Mouse (Mus musculus) midbrain, embryonic 11.5 days (tissue): ENCODE results near the gene Ncor2. TPM values are rescaled to one million over a fixed set of nuclear protein-coding genes. Genes with fewer than 3 reads are reported as not detected.

Experiments
- ATAC-seq: fragments of 200-750 bp; cut with Nextera tagmentation; 2 replicates; pipeline ENCODE4 v1.8.0; 2017; ENCODE audit warnings: moderate TSS enrichment, moderate library complexity; ENCODE audit not compliant: low FRiP score
- DNase-seq: peaks from one replicate; pipeline ENCODE4 v3.0.0; 2015; ENCODE audit warnings: low spot score; ENCODE audit errors: missing footprints
- H3K27ac ChIP-seq: fragments of 300-500 bp; sonication (generic); 2 replicates; pipeline ENCODE4 v1.5.1; 2014; ENCODE audit warnings: low read depth, low read length
- H3K27me3 ChIP-seq: fragments of 300-500 bp; sonication (generic); 2 replicates; pipeline ENCODE4 v1.6.1; 2014; ENCODE audit warnings: mild to moderate bottlenecking, low read length, moderate library complexity, mixed read lengths; ENCODE audit not compliant: control insufficient read depth, insufficient read depth
- H3K36me3 ChIP-seq: fragments of 300-500 bp; sonication (generic); 2 replicates; pipeline ENCODE4 v1.6.1; 2014; ENCODE audit warnings: mild to moderate bottlenecking, low read length, moderate library complexity, mixed read lengths; ENCODE audit not compliant: control insufficient read depth, insufficient read depth
- H3K4me1 ChIP-seq: fragments of 300-500 bp; sonication (generic); 2 replicates; pipeline ENCODE4 v1.6.1; 2014; ENCODE audit warnings: low read length; ENCODE audit not compliant: control insufficient read depth, insufficient read depth
- H3K4me2 ChIP-seq: fragments of 300-500 bp; sonication (generic); 2 replicates; pipeline ENCODE4 v1.6.1; 2014; ENCODE audit warnings: mild to moderate bottlenecking, moderate library complexity
- H3K4me3 ChIP-seq: fragments of 300-500 bp; sonication (generic); 2 replicates; pipeline ENCODE4 v1.5.1; 2014; ENCODE audit warnings: low read depth, low read length
- H3K9ac ChIP-seq: fragments of 300-500 bp; sonication (generic); 2 replicates; pipeline ENCODE4 v1.6.1; 2014; ENCODE audit warnings: low read length
- H3K9me3 ChIP-seq: fragments of 300-500 bp; sonication (generic); 2 replicates; pipeline ENCODE4 v1.6.1; 2016; ENCODE audit warnings: low read length; ENCODE audit not compliant: control insufficient read depth
- WGBS: fragments of 180-500 bp; shearing (Covaris S2); extraction: QIAGEN DNeasy Blood & Tissue Kit; methylation state at CpG from one replicate; pipeline ENCODE4 v1.1.7; 2014; 5-methylcytosine and 5-hydroxymethylcytosine counted together
- polyA plus RNA-seq: library from polyadenylated mRNA; unstranded; fragments of >200 nt; fragmentation: Nextera tagmentation; extraction: Ambion mirVana; gene quantifications from 2 replicates; pipeline ENCODE4 v1.2.1, GENCODE M21; 2014

The Ncor2 gene
- polyA plus RNA-seq, 1 experiment from 2014 or later = 13.4 TPM

DNA sequence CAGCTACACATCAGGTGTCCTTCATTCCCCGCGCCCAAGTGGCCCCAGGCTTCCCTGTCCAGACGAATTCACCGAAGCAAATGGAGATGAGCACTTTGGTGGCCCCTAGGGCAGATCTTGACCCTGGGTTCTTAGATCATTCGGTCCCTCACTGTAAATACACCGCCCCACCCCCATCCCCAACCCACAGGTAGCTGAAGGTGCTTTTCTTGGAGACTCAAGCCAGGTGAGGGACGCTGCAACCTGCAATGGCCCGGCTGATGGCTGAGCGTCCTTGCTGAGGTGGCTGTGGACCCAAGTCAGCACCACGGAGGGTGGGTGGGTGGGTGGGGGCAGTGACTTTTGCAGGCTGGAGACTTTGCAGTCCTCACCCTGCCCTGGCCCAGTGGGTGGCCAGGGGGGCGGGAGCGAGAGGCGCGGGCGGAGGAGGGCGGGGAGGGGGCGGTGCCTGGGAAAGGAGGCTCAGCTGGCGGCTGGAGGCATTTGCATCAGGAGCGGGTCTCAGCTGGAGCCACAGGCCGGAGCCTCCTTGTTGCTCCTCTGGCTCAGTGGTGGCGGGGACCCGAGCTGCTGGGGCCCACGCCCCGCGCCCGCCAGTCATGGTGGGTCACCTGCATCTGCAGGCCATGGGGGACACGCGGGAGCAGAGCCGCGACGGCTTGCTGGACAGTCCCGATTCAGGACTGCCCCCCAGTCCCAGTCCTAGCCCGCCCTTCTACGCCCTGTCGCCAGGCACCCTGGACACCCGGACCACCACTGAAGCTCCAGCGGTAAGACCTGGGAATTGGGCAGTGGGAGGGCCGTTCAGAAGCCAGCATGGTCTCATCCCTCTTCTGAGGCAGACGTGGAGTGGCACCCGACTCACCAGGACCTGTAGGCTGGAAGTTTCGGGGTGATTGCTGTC is 175.8 kb downstream of the Ncor2 start, which contains the start of gene Rflna:
Gene Rflna, plus strand, starts transcription at position 253 of the 904 bp plus-strand sequence.
- Histone ChIP-seq H3K36me3 (no peaks in the 10 kb centered on the region), H3K27me3 (peaks cover 11% of the 10 kb centered on the region), H3K4me1 (peaks cover 16% of the 10 kb centered on the region), H3K4me3 (peak within 1 kb of the TSS; percentile 29), H3K9ac (peak within 1 kb of the TSS; percentile 50), H3K9me3 (no peaks in the 10 kb centered on the region), H3K4me2 (peak within 1 kb of the TSS; percentile 57), H3K27ac (no peak within 1 kb of the TSS)
- ATAC-seq (peak; percentile 76), DNase-seq (peak; percentile 92)
- 2% methylated on average over 35 of the region's 41 CpGs for WGBS

DNA sequence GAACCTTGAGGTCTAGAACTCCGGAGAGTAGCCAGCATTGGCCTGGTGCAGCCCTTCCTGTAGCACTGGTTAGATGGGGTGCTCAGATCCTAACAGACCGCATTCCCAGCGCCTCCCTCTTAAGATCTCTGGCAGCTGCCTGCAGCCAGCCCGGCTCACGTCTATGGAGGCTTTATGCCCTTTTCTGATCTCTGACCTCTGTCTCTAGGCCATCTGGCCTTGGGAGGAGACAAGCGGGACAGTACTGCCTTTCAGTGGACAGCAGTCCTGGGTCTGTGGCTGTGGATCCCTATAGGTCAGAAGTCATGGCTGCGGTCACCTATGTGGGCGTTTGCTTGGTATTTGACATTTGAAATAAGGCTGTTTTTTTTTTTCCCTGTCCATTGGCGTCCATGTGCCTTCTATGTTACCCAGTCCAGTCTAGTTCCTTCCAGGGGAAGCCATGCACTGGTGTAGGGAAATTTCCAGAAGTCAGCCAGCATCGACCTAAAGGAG is 178.2 kb downstream of the Ncor2 start:
- Histone ChIP-seq H3K36me3 (no peaks in the 10 kb centered on the region), H3K4me2 (no peak overlapping the region), H3K9ac (no peak overlapping the region), H3K4me1 (peaks cover 16% of the 10 kb centered on the region), H3K4me3 (no peak overlapping the region), H3K27me3 (peaks cover 11% of the 10 kb centered on the region), H3K9me3 (no peaks in the 10 kb centered on the region), H3K27ac (no peak overlapping the region)
- DNase-seq = no peak
- WGBS = 60% methylated on average over 10 of the region's 10 CpGs
- no peak for ATAC-seq

DNA sequence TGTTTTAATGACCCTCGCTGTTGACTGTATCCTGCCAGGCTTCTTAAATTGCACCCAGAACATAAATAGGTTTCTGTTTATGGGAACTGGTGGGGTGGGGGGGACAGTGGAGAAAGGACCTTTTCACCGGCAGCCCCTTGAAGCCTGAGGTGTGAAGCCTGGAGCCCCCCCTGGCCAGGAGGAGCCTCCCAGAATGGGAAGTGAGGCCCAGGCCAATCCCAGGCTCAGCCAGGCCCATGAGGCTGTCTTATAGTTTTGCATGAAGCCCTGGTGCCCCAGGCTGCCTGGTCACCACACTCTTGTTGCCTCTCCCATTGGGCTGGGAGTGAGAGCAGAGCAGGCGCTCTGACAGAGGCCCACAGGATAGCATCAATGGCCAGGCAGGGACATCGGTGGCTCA is 181.1 kb downstream of the Ncor2 start:
- no peak overlapping the region for H3K4me2 ChIP-seq
- DNase-seq (no peak), ATAC-seq (no peak)
- H3K9me3 ChIP-seq = no peaks in the 10 kb centered on the region
- peaks cover 2% of the 10 kb centered on the region for H3K27me3 ChIP-seq
- H3K4me3 ChIP-seq = no peak overlapping the region
- WGBS = 91% methylated on average over 4 of the region's 4 CpGs
- H3K27ac ChIP-seq = no peak overlapping the region
- no peaks in the 10 kb centered on the region for H3K36me3 ChIP-seq
- no peak overlapping the region for H3K9ac ChIP-seq
- peaks cover 2% of the 10 kb centered on the region for H3K4me1 ChIP-seq

DNA sequence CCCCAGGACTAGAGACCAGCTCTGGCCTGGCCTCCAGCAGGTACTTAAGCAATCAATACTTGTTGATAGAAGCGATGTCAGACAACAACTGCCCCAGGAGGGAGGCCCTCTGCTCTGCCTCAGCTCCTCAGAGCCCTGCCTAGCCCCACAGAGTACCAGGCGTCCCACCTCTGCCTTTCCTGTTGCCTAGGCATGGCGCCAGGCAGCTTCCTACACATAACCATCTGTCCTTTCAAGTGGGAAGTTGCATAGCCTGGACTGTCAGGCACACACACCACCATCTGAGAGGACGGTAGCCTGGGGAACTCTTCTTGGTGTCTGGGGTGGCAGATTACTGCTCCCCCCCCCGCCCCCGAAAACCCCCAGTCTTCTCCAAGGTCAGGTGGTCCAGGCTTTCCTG is 182.2 kb downstream of the Ncor2 start:
- no peak overlapping the region for H3K9ac ChIP-seq
- DNase-seq (no peak), ATAC-seq (no peak)
- H3K4me1 ChIP-seq = no peaks in the 10 kb centered on the region
- no peaks in the 10 kb centered on the region for H3K27me3 ChIP-seq
- H3K9me3 ChIP-seq = no peaks in the 10 kb centered on the region
- no peak overlapping the region for H3K27ac ChIP-seq
- H3K4me2 ChIP-seq = no peak overlapping the region
- H3K36me3 ChIP-seq = no peaks in the 10 kb centered on the region
- 63% methylated on average over 6 of the region's 6 CpGs for WGBS
- no peak overlapping the region for H3K4me3 ChIP-seq

DNA sequence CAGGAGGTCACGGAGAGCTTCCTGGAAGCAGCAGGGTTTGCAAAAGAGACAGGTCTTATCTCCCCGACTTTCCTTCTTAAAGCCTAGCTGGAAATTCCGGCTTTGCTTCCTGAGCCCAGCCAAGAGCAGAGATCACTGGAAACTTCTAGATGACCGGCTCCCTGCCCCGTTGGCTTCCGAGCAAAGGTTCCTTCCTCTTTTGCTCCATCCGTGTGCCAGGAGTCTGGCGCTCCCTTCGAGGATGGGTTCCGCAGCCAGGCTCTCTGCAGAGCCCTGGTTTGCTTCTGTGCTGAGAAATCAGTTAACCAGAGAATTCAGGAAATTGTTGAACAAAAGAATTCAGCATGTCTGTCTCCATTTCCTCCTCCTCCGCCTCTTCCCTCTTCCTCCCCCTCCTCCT is 186.1 kb downstream of the Ncor2 start:
- no peak overlapping the region for H3K4me2 ChIP-seq
- H3K27ac ChIP-seq = no peak overlapping the region
- H3K9ac ChIP-seq = no peak overlapping the region
- H3K27me3 ChIP-seq = no peaks in the 10 kb centered on the region
- ATAC-seq (no peak), DNase-seq (no peak)
- H3K4me1 ChIP-seq = no peaks in the 10 kb centered on the region
- H3K9me3 ChIP-seq = no peaks in the 10 kb centered on the region
- 85% methylated on average over 11 of the region's 11 CpGs for whole genome bisulfite sequencing
- no peaks in the 10 kb centered on the region for H3K36me3 ChIP-seq
- no peak overlapping the region for H3K4me3 ChIP-seq

DNA sequence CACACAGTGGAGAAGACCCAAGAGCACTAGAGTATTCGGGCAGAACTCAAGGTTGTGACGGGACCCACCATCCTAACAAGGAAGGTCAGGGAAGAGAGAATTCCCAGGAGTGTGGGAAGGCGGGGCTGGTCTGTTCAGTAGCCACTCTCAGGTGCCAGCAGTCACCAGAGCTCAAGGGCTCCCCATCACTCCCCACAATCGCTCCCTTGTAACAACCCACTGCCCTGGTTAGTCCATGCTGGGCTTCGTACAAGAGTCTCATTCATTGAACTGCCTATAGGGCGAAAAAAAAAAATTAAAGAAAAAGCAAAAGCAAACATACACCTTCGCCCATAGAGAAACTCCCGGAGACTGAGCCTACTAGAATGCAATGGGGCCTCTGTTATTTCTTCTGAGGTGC is 186.7 kb downstream of the Ncor2 start:
- H3K4me3 ChIP-seq = no peak overlapping the region
- no peak for DNase-seq
- H3K36me3 ChIP-seq = no peaks in the 10 kb centered on the region
- H3K4me2 ChIP-seq = no peak overlapping the region
- no peaks in the 10 kb centered on the region for H3K4me1 ChIP-seq
- WGBS = 92% methylated on average over 8 of the region's 8 CpGs
- no peaks in the 10 kb centered on the region for H3K9me3 ChIP-seq
- ATAC-seq = no peak
- H3K9ac ChIP-seq = no peak overlapping the region
- H3K27ac ChIP-seq = no peak overlapping the region
- no peaks in the 10 kb centered on the region for H3K27me3 ChIP-seq

DNA sequence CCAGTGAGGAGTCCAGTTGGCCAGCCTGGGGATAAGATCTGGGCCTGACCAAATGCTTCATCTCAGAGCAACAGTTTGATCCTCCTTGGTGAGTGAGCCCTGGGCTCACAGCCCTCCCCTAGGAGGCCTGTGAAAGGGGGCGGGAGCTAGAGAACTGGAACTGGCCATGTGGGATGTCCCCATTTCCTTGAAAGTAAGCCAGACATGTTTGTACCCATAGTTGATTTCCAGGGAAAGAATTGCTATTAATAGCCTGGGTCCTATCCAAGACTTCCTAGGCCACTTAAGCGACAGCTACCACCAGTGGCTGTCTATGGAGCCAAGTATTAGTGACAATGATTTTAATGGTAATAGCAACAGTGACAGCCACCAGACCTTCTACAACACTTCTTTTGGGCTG is 189.3 kb downstream of the Ncor2 start:
- no peaks in the 10 kb centered on the region for H3K4me1 ChIP-seq
- no peak overlapping the region for H3K27ac ChIP-seq
- DNase-seq (no peak), ATAC-seq (no peak)
- H3K36me3 ChIP-seq = no peaks in the 10 kb centered on the region
- no peaks in the 10 kb centered on the region for H3K9me3 ChIP-seq
- WGBS = 93% methylated on average over 2 of the region's 2 CpGs
- H3K27me3 ChIP-seq = no peaks in the 10 kb centered on the region
- H3K4me3 ChIP-seq = no peak overlapping the region
- H3K4me2 ChIP-seq = no peak overlapping the region
- H3K9ac ChIP-seq = no peak overlapping the region

DNA sequence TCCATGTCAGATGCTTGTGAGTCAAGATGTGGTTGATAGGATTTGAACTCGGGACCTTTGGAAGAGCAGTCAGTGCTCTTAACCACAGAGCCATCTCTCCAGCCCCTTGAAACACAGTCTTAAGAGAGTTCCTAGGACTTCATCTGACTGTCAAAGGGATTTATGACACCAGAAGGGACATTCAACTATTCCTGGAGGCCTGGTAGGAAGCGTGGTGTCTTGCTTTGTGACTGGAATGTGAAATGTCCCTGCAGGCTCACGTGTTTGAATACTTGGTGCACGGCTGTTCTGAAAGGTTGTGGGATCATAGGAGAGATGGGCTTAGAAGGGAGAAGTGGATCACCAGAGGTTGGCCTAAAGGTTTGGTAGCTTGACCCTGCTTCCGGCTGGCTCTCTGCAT is 192.4 kb downstream of the Ncor2 start:
- no peaks in the 10 kb centered on the region for H3K36me3 ChIP-seq
- H3K9me3 ChIP-seq = no peaks in the 10 kb centered on the region; the same call in 1 of the 2 replicates
- H3K9ac ChIP-seq = no peak overlapping the region
- no peak overlapping the region for H3K27ac ChIP-seq
- 90% methylated on average over 5 of the region's 5 CpGs for WGBS
- H3K4me2 ChIP-seq = no peak overlapping the region
- H3K4me1 ChIP-seq = no peaks in the 10 kb centered on the region
- no peak for DNase-seq
- H3K27me3 ChIP-seq = no peaks in the 10 kb centered on the region
- no peak overlapping the region for H3K4me3 ChIP-seq
- no peak for ATAC-seq

DNA sequence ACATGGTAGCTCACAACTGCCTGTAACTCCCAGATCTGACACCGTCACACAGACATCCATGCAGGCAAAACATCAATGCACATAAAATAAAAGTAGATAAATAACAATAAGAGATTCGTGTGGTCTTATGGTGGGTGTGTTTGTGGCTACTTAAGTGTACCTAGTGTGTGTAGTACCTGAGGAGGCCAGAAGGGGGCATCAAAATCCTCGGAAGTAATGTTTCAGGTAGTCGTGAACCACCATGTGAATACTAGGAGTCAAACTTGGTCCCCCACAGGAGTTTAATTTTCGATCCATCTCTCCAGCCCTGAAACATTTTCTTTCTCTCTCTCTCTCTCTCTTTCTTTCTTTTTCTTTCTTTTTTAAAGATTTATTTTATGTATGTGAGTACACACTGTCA is 192.8 kb downstream of the Ncor2 start:
- 89% methylated on average over 5 of the region's 5 CpGs for WGBS
- no peaks in the 10 kb centered on the region; the same call in 1 of the 2 replicates for H3K9me3 ChIP-seq
- no peak for DNase-seq
- H3K36me3 ChIP-seq = no peaks in the 10 kb centered on the region
- H3K27me3 ChIP-seq = no peaks in the 10 kb centered on the region
- no peak overlapping the region for H3K4me3 ChIP-seq
- no peak overlapping the region for H3K27ac ChIP-seq
- no peaks in the 10 kb centered on the region for H3K4me1 ChIP-seq
- no peak overlapping the region for H3K9ac ChIP-seq
- H3K4me2 ChIP-seq = no peak overlapping the region
- ATAC-seq = no peak
